Mouse (Mus musculus) ES-CJ7 (cell line): Measurements from ENCODE around the gene Fam189b.
"Not testable (repeated sequence)": the region's sequence is repeated elsewhere in the genome, so short reads cannot be mapped to it uniquely, and the experiment has no call there.

ENCODE experiments used
- DNase-seq: peaks from one replicate; pipeline ENCODE4 v3.0.0; 2011; ENCODE audit warnings: low read depth, low spot score

Fam189b gene

DNA sequence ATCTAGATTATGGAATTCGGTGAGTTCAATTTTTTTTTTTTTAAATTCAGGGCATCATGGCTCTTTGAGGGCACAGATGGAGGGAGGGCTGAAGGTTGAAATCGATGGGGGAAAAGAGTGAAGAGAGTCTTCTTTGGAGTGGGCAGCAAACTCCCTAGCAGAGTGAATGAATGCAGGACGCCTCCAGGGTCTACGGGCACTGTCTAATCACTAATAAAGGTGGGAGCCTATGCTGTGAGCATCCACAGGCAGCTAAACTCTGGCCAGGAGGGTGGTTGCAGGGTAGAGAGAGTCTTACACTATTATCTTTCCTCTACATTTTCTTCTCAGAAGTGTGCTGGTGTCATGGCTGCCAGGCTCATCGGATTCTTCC lies 20.2 kb downstream of the Fam189b start:
- no peak for DNase-seq

DNA sequence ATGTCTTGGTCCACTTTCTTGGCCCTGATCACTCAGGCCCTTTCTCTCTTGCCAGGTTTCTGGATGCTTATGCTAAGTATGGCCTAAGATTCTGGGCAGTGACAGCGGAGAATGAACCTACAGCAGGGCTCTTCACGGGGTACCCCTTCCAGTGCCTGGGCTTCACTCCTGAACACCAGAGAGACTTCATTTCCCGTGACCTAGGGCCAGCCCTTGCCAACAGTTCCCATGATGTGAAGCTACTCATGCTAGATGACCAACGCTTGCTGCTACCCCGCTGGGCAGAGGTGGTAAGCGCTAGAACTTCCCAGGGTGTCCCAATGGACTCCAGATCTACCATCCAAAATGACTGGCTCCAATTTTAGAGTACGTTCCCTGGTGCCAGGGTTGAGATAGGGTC lies 23.1 kb downstream of the Fam189b start:
- DNase-seq, result no peak

DNA sequence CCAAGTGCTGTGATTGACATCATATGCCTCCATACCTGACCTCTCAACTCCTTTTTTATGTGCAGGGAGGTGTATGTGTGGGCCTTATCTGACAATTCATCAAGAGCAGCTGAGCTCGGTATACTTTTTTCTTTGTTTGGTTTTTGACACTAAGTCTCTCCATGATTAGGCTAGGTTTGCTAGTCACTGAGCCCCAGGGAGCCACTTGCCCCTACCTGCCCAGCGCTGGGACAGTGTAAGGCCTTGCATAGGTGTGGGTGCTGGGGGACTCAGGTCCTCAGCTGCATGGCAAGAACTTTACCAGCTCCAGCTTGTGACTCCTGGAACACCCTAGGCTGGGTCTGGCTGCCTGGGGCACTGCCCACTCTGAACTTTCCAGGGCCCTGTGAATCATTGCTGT lies 23.8 kb downstream of the Fam189b start:
- no peak for DNase-seq

DNA sequence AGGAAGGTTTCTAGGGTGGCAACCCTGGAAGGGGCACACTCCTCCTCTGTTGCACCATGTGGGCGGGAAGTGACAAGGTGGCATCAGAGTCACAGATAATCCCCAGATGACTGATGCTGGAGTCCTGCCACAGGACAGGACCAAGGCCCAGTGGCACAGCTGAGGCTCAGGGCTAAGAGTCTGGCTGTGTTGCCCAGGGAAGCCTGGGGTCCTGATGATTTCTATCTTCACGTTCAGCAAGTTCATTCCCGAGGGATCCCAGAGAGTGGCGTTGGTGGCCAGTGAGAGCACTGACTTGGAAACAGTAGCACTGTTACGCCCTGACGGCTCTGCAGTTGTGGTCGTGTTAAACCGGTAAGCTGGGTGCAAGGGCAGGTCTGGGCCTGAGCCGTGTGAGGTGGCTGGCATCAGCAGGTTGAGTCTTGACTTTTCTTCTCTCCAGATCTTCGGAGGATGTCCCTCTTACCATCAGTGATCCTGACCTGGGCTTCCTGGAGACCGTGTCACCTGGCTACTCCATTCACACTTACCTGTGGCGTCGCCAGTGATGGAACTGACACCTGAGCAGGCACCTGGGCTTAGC lies 25.2 kb downstream of the Fam189b start:
- DNase-seq, result no peak

DNA sequence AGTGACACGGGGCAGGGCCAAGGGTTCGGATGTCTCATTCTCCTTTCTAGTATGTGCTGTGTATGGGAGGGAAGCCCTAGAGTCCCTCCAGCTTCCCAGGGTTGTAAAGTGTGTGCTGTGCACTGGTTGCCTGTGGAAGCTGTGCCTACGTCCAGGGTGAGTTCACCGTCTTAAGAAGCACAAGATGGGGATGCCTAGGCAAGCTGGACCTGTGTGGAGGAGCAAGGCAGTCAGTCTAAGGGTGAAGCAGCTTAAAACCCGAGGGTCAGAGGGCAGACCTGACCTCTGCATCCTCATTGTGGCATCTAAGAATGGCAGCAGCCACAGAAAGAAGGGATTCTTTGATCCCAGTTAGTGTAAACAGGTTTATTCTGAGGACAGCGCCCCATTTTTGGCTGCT lies 25.8 kb downstream of the Fam189b start:
- DNase-seq, result no peak

DNA sequence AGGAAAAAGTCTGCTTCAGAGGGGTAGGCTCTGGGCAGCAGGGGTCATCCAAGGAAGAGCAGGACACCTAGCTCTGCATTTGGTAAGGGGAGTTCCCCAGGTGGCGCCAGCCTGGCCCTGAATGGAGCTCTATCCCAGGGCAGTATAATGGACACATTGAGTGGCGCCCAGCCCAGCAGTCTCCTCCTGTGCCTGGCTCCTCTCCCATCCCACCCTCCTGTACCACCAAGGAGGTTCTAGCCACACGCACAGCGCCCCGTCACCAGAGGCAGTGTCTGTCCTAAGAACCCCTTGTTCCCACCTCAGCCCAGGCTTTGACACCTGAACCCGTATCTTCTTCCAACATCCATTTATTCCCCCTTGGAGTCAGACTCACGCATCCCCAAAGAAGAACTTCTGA lies 26.8 kb downstream of the Fam189b start:
- DNase-seq, result no peak

DNA sequence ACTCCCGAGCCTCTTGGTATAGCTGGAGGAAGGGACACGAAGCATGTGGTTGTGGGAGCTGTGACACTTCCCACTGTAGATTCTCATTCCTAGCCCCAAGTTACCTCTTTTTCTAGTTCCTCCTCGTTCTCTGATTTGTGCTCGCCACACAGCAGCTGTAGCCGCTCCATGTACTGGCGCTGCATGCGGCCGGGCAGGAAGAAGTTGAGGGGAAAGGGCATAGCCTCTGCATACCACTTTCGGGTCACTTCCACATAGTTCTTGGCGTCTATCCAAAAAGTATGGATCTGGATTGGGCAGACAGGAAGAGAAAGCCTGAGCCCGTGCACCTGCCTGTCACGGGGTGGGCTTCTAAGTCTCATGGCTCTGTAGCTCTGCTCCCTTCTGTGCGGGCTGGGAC lies 27.2 kb downstream of the Fam189b start:
- DNase-seq, result no peak

DNA sequence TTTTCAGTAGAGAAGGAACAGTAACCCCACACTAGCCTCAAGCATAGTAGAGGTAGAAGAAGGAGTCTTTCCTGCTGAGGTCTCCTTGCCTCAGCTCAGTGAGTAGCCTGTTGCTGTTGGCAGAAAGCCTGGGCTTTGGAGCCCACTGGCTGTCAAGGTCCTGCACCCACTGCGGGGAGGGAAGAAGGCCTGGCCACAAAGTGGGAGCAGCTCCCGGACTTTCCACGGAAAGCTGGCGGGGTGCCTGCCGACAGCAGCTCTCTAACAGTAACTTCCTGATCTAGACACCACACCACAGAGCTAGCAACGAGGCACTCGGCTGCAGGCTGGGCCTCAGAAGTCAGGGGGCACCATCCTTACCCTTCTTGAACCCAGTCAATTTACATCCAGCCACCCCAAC lies 27.8 kb downstream of the Fam189b start:
- no peak for DNase-seq

DNA sequence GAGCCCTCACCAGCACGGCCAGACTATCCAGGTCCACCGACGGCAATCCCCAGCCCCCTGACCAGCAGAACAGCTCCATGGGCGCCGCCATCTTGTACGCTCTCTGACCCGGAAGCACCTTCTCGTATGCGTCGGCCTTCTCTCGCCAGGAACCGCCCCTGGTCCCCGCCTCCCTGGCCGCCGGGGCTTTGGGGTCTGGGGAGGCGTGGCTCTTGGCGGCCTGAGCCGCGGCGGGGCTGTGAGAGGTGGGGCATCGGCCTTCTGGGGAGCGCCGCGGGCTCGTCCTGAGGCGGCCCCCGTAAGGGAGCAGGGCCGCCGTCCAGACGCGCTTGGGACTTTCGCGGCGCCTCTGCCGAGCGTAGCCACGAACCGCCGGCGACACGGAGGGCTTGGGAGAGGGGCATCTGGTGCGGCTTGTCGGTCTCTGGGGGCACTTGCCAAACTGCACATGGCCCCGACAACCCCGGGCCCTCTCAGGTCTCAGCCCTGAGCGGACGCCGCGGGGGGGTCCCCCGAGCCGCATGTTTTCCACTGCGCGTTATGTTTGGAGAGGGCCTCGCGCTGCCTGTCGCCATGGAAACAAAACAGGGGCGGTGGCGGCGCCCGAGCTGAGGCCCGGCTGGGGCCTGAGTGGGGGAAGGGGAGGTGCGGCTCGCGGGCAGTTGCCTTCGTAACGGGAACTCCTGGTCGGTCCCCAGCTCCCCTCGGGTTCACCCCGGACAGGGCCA lies 31.0 kb downstream of the Fam189b start:
- peak; percentile 93 for DNase-seq

DNA sequence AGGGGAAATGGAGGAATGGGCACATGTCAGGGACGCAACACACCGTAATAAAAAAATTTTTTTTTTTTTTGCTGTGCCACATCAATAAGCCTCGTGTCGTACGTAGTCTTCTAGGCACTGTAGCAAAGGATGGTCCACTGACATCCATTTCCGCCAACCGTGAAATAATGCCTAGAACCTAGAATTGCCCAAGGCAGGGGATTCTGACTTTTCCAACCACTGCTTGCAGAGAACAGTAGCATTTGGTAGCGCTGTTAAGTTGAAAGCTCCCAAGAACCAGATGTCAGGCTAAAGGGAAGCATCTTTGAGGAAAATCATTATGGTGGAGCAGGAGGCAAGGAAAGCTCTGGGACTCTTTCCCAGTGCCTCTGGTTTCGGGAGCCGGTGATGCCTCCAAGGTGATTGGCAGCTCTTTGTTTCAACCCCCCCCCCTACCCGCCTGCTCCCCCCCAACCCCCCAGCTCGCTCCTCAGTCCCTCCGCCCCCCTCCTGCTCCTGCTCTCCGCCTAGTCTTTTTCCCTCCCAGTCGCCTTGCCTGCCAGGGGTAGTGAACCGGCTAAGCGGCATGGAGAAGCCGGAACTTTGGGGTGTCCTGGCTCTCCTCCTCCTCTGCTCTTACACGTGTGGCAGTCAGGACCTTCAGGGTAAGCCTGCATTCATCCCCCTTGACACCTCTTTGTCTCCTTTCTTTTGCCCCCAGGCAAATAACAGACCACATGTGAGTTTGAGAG lies 31.9 kb downstream of the Fam189b start, which contains the start of gene Thbs3:
Gene Thbs3, plus strand, starts transcription at position 500 of the 731 bp plus-strand sequence.
- peak; percentile 31 for DNase-seq

DNA sequence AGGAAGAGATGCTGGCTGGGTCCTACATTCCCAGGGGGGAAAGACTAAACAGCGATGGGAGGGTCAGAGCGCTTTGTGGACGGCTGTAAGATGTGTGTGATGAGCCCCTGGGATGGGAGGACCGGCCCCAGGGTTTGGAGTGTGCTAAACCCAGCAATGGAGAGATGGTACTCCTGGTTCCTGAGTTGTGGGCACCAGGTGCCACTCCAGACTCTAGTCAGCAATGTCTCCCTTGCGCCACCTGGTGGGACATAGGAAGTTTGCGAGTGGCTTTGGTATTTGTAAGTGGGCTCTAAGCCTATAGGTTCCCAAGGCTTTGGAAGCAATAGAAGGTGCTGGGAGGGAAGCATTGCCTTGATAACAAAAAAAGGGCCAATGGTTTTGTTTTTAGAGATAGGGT lies 32.9 kb downstream of the Fam189b start:
- peak; percentile 93 for DNase-seq

DNA sequence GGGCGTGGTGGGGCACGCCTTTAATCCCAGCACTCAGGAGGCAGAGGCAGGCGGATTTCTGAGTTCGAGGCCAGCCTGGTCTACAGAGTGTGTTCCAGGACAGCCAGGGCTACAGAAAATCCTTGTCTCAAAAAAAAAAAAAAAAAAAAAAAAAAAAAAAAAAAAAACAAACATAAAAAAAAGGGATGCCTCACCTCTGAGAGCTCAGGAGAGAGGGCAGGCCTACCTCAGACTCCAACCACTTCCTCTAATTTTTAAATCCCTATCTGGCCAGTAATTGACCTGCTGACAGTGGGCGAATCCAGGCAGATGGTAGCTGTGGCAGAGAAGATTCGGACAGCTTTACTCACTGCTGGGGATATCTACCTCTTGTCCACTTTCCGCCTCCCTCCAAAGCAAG lies 33.5 kb downstream of the Fam189b start:
- DNase-seq, result not testable (repeated sequence)

DNA sequence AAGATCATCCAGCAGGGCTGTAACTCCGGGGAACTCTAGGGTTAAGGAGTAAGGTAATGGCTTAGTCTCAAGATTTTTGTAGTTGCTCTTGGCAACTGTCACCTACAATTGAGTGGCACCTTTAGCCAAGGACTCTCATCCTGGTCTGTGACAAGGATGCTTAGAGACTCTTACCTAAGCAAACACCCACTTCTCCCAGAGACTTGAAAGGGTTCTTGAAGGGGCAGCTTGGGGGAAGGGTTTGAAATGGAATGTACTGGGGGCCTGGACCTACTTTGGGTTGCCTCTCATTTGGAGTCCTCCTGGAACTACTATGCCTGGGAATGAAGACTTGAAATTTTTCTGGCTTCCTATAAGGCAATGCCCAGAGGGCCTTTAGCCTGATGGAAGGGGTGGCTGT lies 35.3 kb downstream of the Fam189b start:
- no peak for DNase-seq

DNA sequence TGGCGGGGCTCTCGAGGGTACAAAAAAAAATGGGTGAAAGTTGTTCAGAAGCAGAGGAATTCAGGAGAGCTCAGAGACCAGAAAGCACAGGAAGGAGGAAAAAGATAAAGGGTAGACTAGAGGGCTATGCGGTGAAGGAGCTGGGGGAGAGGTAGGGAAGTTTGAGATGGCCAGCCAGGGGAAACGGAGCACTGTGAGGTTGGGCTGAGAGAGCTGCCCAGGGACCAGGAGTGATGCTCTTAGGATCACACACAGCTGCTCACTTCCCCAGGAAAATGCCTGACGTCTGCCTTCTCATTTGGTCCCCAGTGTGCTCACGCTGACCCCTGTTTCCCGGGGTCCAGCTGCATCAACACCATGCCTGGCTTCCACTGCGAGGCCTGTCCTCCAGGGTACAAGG lies 36.6 kb downstream of the Fam189b start:
- DNase-seq, result no peak

DNA sequence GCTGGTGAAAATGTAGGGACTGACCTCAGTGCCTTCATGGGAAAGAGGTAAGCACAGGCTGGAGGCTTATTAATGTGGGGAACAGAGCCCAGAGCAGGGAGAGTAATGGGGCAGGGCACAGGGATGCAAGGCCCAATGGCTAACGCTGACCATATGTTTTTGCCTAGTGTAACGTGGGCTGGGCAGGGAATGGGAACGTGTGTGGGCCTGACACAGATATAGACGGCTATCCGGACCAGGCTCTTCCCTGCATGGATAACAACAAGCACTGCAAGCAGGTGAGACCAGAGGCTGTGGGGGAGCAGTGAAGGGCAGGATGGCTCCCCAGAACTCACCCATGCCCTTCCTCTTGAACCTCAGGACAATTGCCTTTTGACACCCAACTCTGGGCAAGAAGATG lies 38.2 kb downstream of the Fam189b start:
- no peak for DNase-seq

DNA sequence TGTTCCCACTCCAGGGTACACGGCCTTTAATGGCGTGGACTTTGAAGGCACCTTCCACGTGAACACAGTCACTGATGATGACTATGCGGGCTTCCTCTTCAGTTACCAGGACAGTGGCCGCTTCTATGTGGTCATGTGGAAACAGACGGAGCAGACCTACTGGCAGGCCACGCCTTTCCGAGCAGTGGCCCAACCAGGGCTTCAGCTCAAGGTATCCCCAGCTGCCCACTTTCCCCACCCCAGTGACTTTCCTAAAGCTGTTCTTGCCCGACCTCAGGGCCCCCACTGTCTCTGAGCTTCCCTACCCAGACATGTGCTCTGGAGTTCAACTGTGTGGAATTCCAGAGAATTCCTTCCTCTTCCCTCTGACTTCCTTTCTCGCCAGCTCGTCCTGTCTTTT lies 41.9 kb downstream of the Fam189b start:
- no peak for DNase-seq

DNA sequence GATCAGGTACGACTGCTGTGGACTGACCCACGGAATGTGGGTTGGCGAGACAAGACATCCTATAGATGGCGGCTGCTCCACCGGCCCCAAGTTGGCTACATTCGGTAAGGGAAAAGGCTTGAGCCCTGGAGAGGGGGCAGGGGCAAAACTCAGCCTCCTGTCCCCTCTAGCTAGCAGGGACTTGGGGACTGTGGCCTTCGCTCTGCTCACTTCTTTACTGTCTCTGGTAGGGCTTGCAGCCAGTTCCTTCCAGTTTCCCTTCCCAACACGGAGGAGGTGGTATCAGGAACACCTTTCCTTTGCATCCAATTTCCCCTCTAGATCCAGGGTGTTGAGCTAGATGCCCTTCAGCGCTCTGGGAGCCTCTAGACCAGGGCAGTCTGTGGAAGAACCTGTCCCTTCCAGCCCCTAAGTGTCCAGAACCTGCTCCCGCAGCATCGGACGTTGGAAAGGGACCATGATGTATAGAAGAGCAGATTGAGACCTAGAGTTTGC lies 42.4 kb downstream of the Fam189b start:
- DNase-seq, result peak; percentile 53

DNA sequence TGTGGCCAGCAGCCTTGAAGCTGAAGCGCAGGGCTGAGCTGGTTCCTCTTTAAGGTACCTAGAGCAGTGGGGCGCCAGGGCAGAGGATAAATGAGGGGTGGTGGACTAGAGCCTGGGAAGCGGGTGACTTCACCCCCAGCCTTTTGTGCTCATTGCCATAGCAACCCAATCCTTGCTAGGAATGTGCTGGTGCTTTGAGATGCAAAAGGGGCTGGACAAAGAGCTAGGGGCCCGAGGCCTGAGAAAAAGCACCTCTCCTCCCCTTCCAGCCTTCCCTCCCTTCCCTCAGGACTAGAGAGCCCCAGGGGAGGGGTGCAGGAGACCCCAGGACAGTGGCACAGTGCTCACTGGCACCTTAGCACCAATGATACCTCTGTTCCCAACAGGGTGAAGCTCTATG lies 43.0 kb downstream of the Fam189b start:
- DNase-seq, result peak; percentile 96

DNA sequence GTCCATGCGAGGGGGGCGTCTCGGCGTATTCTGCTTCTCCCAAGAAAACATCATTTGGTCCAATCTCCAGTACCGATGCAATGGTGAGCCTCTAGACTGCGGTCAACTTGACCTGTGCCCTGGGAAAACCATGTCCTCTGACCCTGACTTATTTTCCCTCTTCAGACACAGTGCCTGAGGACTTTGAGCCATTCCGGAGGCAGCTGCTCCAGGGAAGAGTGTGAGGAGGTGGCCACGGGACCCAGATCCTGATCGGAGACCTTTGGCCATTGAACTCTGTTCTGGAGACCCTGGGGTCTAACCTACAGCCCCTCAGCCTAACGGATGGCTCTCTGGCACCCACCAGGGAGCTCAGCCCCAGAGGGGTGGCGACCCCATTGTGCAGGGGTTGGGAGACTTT lies 43.4 kb downstream of the Fam189b start:
- no peak for DNase-seq

DNA sequence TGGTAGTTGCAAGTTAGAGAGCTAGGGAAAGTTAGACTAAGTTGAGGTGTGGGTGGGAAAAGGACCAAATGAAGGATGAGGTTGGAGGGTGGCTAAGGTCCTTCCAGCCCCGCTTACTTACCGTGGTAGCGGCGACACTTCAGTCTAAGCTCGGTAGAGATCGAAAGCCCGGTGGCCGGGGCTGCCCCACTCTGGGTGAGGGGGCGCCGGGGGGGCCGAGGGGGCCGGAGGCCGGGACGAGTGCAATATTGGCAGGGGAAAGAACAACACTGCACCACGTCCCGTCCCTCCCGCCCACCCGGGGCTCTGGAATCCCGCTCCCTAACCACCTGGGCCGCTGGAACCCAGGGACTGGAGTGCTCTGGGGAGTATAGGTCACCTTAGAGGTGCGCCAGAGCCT lies 44.0 kb downstream of the Fam189b start, which contains the start of gene Mtx1:
Gene Mtx1, minus strand, starts transcription at position 189 of the 400 bp plus-strand sequence.
- DNase-seq, result no peak

DNA sequence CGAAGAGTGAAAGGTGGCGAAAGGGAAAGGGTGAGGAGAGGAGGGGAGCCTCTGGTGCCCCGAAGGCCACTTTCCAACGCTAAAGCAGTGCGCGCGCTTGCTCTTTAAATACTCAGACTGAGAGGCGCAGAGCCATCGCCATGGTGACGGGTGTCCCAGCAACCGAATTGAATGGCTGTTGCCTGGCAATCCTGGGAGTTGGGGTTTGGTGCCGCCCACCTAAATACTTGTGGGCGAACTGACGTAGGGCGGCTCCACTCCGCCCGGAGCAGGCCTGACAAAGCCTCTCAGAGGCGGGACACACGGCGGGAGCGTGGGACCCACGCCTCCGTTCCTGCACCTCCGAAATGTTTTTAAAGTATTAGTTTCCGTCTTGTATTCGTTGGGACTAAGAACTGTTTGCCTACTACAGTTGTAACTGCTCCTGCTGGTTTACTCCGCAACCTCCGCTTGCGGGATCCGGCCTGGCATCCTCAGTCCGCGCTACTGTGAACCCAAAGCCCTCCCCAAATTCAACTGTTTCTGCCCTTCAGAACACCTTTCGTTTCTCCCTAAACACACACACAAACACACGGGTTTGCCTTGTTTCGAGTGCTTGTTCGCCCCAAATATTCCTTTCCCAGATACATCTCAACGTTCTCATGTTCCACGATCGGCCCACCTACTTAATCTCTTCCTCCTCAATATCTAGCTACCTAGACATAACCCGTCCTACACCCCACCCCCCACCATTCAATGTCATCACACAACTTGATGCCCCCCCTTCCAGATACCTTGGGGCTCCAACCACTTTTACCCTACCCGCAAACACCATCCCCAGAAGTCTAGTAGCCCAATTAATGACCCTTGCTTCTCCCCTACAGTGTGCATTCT lies 44.6 kb downstream of the Fam189b start:
- peak; percentile 97 for DNase-seq

DNA sequence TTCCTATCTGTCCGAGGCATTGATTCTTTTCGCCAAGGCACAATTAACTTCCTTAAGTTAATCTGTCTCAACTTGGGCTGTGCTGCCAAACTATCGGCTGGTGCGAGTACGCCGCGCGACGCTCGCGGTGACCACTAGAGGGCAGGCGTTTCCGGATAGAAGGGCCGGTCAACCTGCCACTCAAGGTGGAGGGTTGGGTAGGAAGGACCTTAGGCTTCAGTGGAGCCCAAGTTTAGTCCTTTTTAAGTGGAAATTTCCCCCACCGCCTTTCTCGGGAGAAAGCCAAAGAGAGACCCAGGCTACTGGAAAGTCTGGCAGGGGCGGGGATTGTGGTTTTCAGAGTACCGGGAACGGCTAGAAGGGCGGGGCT lies 45.2 kb downstream of the Fam189b start:
- DNase-seq, result peak; percentile 90
